Mouse (Mus musculus): Measurements from ENCODE around the gene Ensa. TPM values are rescaled to one million over a fixed set of nuclear protein-coding genes. Genes with fewer than 3 reads are reported as not detected.
"Not testable (repeated sequence)": the region's sequence is repeated elsewhere in the genome, so short reads cannot be mapped to it uniquely, and the experiment has no call there.

Gene Ensa
- total RNA-seq, 2 experiments from 2014 or later: 288 to 297 TPM

GRCm38 (mm10) chr3:95639694-95640093 lies 14.9 kb downstream of the Ensa start:
- no peak for DNase-seq (ENCODE audit: low spot score in 2 of 2)

GRCm38 (mm10) chr3:95643097-95643496 lies 18.3 kb downstream of the Ensa start:
- DNase-seq (ENCODE audit: low spot score in 2 of 2): no peak

GRCm38 (mm10) chr3:95645313-95646235 lies 20.8 kb downstream of the Ensa start:
- no peak for DNase-seq (ENCODE audit: low spot score in 2 of 2)

GRCm38 (mm10) chr3:95648016-95648415 lies 23.2 kb downstream of the Ensa start:
- no peak for DNase-seq (ENCODE audit: low spot score in 2 of 2)

GRCm38 (mm10) chr3:95650276-95651032 lies 25.7 kb downstream of the Ensa start:
- no peak for DNase-seq (ENCODE audit: low spot score in 2 of 2)

GRCm38 (mm10) chr3:95651033-95651373 lies 26.2 kb downstream of the Ensa start:
- DNase-seq (ENCODE audit: low spot score in 2 of 2): no peak

GRCm38 (mm10) chr3:95651391-95652203 lies 26.8 kb downstream of the Ensa start:
- no peak for DNase-seq (ENCODE audit: low spot score in 2 of 2)

GRCm38 (mm10) chr3:95652204-95652811 lies 27.5 kb downstream of the Ensa start:
- DNase-seq (ENCODE audit: low spot score in 2 of 2): no peak

GRCm38 (mm10) chr3:95652871-95653270 lies 28.1 kb downstream of the Ensa start:
- no peak for DNase-seq (ENCODE audit: low spot score in 2 of 2)

GRCm38 (mm10) chr3:95653473-95654034 lies 28.8 kb downstream of the Ensa start:
- DNase-seq (ENCODE audit: low spot score in 2 of 2): no peak

GRCm38 (mm10) chr3:95654371-95654770 lies 29.6 kb downstream of the Ensa start:
- DNase-seq (ENCODE audit: low spot score in 2 of 2): not testable (repeated sequence)

- no peak for DNase-seq (ENCODE audit: low spot score in 2 of 2)
Measured at GRCm38 (mm10) chr3:95655437-95655836, 30.6 kb downstream of the Ensa start.

- DNase-seq (ENCODE audit: low spot score in 2 of 2): no peak
Measured at GRCm38 (mm10) chr3:95657108-95657507, 32.3 kb downstream of the Ensa start.

- DNase-seq (ENCODE audit: low spot score in 2 of 2): no peak
Measured at GRCm38 (mm10) chr3:95657711-95658110, 32.9 kb downstream of the Ensa start.

- DNase-seq (ENCODE audit: low spot score in 2 of 2): peak; percentile 88 to 93
Measured at GRCm38 (mm10) chr3:95658236-95658867, 33.6 kb downstream of the Ensa start, which contains the start of gene Mcl1. Gene Mcl1, plus strand, starts transcription at chr3:95658788.

- DNase-seq (ENCODE audit: low spot score in 2 of 2): peak; percentile 55 to 63
Measured at GRCm38 (mm10) chr3:95658868-95659712, 34.3 kb downstream of the Ensa start.

GRCm38 (mm10) chr3:95659948-95660347 lies 35.2 kb downstream of the Ensa start:
- no peak for DNase-seq (ENCODE audit: low spot score in 2 of 2)

- no peak for DNase-seq (ENCODE audit: low spot score in 2 of 2)
Measured at GRCm38 (mm10) chr3:95660788-95661478, 36.1 kb downstream of the Ensa start.
